Mouse (Mus musculus) neural tube, embryonic 11.5 days (tissue): ENCODE data around the gene Ndufaf5. TPM values are rescaled to one million over a fixed set of nuclear protein-coding genes. Genes with fewer than 3 reads are reported as not detected.
A peak's percentile ranks its signal among the peaks of the same experiment; 100 is the strongest.
"Not testable (repeated sequence)": the region's sequence is repeated elsewhere in the genome, so short reads cannot be mapped to it uniquely, and the experiment has no call there.

Experiments used
- ATAC-seq: fragments of 200-750 bp; cut with Nextera tagmentation; 2 replicates; pipeline ENCODE4 v1.8.0; 2017; ENCODE audit warnings: moderate number of reproducible peaks, mild to moderate bottlenecking, moderate TSS enrichment, moderate library complexity; ENCODE audit not compliant: insufficient read depth, low FRiP score, low TSS enrichment
- DNase-seq: peaks from one replicate; pipeline ENCODE4 v3.0.0-alpha.2; 2015; ENCODE audit warnings: low spot score
- H3K27ac ChIP-seq: fragments of 300-500 bp; sonication (generic); 2 replicates; pipeline ENCODE4 v1.5.1; 2014; ENCODE audit warnings: low read depth, mild to moderate bottlenecking, low read length
- H3K27me3 ChIP-seq: fragments of 300-500 bp; sonication (generic); 2 replicates; pipeline ENCODE4 v1.6.1; 2014; ENCODE audit warnings: mild to moderate bottlenecking, low read length, mixed read lengths; ENCODE audit not compliant: control insufficient read depth, insufficient read depth
- H3K36me3 ChIP-seq: fragments of 300-500 bp; sonication (generic); 2 replicates; pipeline ENCODE4 v1.6.1; 2014; ENCODE audit warnings: mild to moderate bottlenecking, low read length, moderate library complexity, mixed read lengths; ENCODE audit not compliant: control insufficient read depth, insufficient read depth
- H3K4me1 ChIP-seq: fragments of 300-500 bp; sonication (generic); 2 replicates; pipeline ENCODE4 v1.6.1; 2014; ENCODE audit warnings: low read length, mixed read lengths; ENCODE audit not compliant: control insufficient read depth, insufficient read depth
- H3K4me2 ChIP-seq: fragments of 300-500 bp; sonication (generic); 2 replicates; pipeline ENCODE4 v1.6.1; 2014; ENCODE audit warnings: low read depth, mild to moderate bottlenecking, moderate library complexity
- H3K4me3 ChIP-seq: fragments of 300-500 bp; sonication (generic); 2 replicates; pipeline ENCODE4 v1.5.1; 2014; ENCODE audit warnings: low read depth, low read length
- H3K9ac ChIP-seq: fragments of 300-500 bp; sonication (generic); 2 replicates; pipeline ENCODE4 v1.6.1; 2014; ENCODE audit warnings: mild to moderate bottlenecking, low read length
- H3K9me3 ChIP-seq: fragments of 300-500 bp; sonication (generic); 2 replicates; pipeline ENCODE4 v1.6.1; 2016; ENCODE audit warnings: low read length; ENCODE audit not compliant: control insufficient read depth
- WGBS: fragments of 180-500 bp; shearing (Covaris S2); extraction: QIAGEN DNeasy Blood & Tissue Kit; methylation state at CpG from one replicate; pipeline ENCODE4 v1.1.7; 2014; 5-methylcytosine and 5-hydroxymethylcytosine counted together
- polyA plus RNA-seq: library from polyadenylated mRNA; unstranded; fragments of >200 nt; fragmentation: Nextera tagmentation; extraction: Ambion mirVana; gene quantifications from 2 replicates; pipeline ENCODE4 v1.2.1, GENCODE M21; 2014

Ndufaf5 gene
- 26.4 and 31.6 TPM in 2 replicates for polyA plus RNA-seq

GRCm38 (mm10) chr2:140170127-140170802 is at the start of gene Ndufaf5, which contains the start of gene Esf1:
TSS of gene Ndufaf5 (plus strand) at chr2:140170649.
TSS of gene Esf1 (minus strand) at chr2:140170564.
- H3K9ac ChIP-seq: peak within 1 kb of the TSS; percentile 85
- H3K4me2 ChIP-seq: peak within 1 kb of the TSS; percentile 76
- H3K4me1 ChIP-seq: no peaks in the 10 kb centered on the region
- ATAC-seq (peak; percentile 98), DNase-seq (peak; percentile 96)
- no peaks in the 10 kb centered on the region for H3K9me3 ChIP-seq
- no peaks in the 10 kb centered on the region for H3K36me3 ChIP-seq
- H3K27me3 ChIP-seq: no peaks in the 10 kb centered on the region
- H3K4me3 ChIP-seq: peak within 1 kb of the TSS; percentile 90
- no peak within 1 kb of the TSS for H3K27ac ChIP-seq
- under 1% methylated on average over 43 of the region's 43 CpGs for WGBS

GRCm38 (mm10) chr2:140125516-140125915 is 44.9 kb upstream of the Ndufaf5 start:
- Histone ChIP-seq H3K36me3 (peaks cover 7% of the 10 kb centered on the region), H3K9ac (no peak overlapping the region), H3K27me3 (no peaks in the 10 kb centered on the region), H3K27ac (no peak overlapping the region), H3K4me2 (no peak overlapping the region), H3K4me1 (no peaks in the 10 kb centered on the region), H3K4me3 (no peak overlapping the region), H3K9me3 (no peaks in the 10 kb centered on the region)
- DNase-seq (no peak), ATAC-seq (no peak)
- WGBS: 85% methylated on average over 2 of the region's 2 CpGs

GRCm38 (mm10) chr2:140151743-140152142 is 18.7 kb upstream of the Ndufaf5 start, which contains the start of gene Gm17374:
TSS of gene Gm17374 (plus strand) at chr2:140152043.
- H3K27ac ChIP-seq, H3K36me3 ChIP-seq, H3K9me3 ChIP-seq, H3K4me3 ChIP-seq, DNase-seq, H3K4me1 ChIP-seq, ATAC-seq, H3K4me2 ChIP-seq, H3K9ac ChIP-seq, H3K27me3 ChIP-seq: not testable (repeated sequence)
- WGBS: 92% methylated on average over 4 of the region's 4 CpGs

- no peaks in the 10 kb centered on the region for H3K4me1 ChIP-seq
- no peak overlapping the region for H3K4me2 ChIP-seq
- H3K9ac ChIP-seq: no peak overlapping the region
- H3K4me3 ChIP-seq: no peak overlapping the region
- no peaks in the 10 kb centered on the region for H3K36me3 ChIP-seq
- no peak for DNase-seq
- 84% methylated on average over 3 of the region's 3 CpGs for WGBS
- H3K9me3 ChIP-seq: no peaks in the 10 kb centered on the region
- H3K27me3 ChIP-seq: no peaks in the 10 kb centered on the region
- no peak for ATAC-seq
- no peak overlapping the region for H3K27ac ChIP-seq
These were observed 11.2 kb upstream of the Ndufaf5 start for GRCm38 (mm10) chr2:140159186-140159730.

GRCm38 (mm10) chr2:140163351-140163854 is 7.0 kb upstream of the Ndufaf5 start:
- Histone ChIP-seq H3K27ac (no peak overlapping the region), H3K36me3 (no peaks in the 10 kb centered on the region), H3K27me3 (no peaks in the 10 kb centered on the region), H3K4me2 (no peak overlapping the region), H3K9ac (no peak overlapping the region), H3K9me3 (no peaks in the 10 kb centered on the region), H3K4me1 (no peaks in the 10 kb centered on the region), H3K4me3 (no peak overlapping the region)
- ATAC-seq (no peak), DNase-seq (no peak)
- 98% methylated on average over 5 of the region's 5 CpGs for WGBS

- Histone ChIP-seq H3K9ac (no peak overlapping the region), H3K36me3 (no peaks in the 10 kb centered on the region), H3K9me3 (no peaks in the 10 kb centered on the region), H3K4me2 (no peak overlapping the region), H3K27ac (no peak overlapping the region), H3K27me3 (no peaks in the 10 kb centered on the region), H3K4me3 (no peak overlapping the region), H3K4me1 (no peaks in the 10 kb centered on the region)
- ATAC-seq (no peak), DNase-seq (no peak)
- WGBS: 89% methylated on average over 1 of the region's 1 CpGs
These were observed 1.4 kb upstream of the Ndufaf5 start for GRCm38 (mm10) chr2:140169057-140169456.

- peak overlapping the region; percentile 85 for H3K9ac ChIP-seq
- DNase-seq: no peak
- no peaks in the 10 kb centered on the region for H3K9me3 ChIP-seq
- peak overlapping the region; percentile 90 for H3K4me3 ChIP-seq
- peak; percentile 83 for ATAC-seq
- no peaks in the 10 kb centered on the region for H3K4me1 ChIP-seq
- H3K36me3 ChIP-seq: no peaks in the 10 kb centered on the region
- no peaks in the 10 kb centered on the region for H3K27me3 ChIP-seq
- H3K4me2 ChIP-seq: peak overlapping the region; percentile 76
- H3K27ac ChIP-seq: no peak overlapping the region
- WGBS: 7% methylated on average over 28 of the region's 28 CpGs
These were observed 529 bp downstream of the Ndufaf5 start for GRCm38 (mm10) chr2:140170803-140171553.

GRCm38 (mm10) chr2:140185685-140186210 is 15.3 kb downstream of the Ndufaf5 start:
- H3K27me3 ChIP-seq, H3K9me3 ChIP-seq, H3K27ac ChIP-seq, H3K4me3 ChIP-seq, H3K36me3 ChIP-seq, H3K4me2 ChIP-seq, ATAC-seq, H3K4me1 ChIP-seq, DNase-seq, H3K9ac ChIP-seq: not testable (repeated sequence)
- 89% methylated on average over 3 of the region's 3 CpGs for WGBS
